Mouse (Mus musculus): Measurements from ENCODE around the gene Rad51b. TPM values are rescaled to one million over a fixed set of nuclear protein-coding genes. Genes with fewer than 3 reads are reported as not detected.

Gene Rad51b
- polyA plus RNA-seq, 1 experiment from 2014 or later, result 6.3 TPM

- DNase-seq (ENCODE audit: low spot score), result no peak
- Histone ChIP-seq H3K4me1 (ENCODE audit: control insufficient read depth, insufficient read depth, low read length) (no peaks in the 10 kb centered on the region), H3K4me3 (ENCODE audit: low read depth, low read length) (no peak overlapping the region), H3K4me2 (ENCODE audit: low read depth, severe bottlenecking) (no peak overlapping the region), H3K9ac (ENCODE audit: low read length) (no peak overlapping the region), H3K9me3 (ENCODE audit: control insufficient read depth, low read length) (no peaks in the 10 kb centered on the region), H3K36me3 (ENCODE audit: control insufficient read depth, insufficient read depth, low read length) (no peaks in the 10 kb centered on the region), H3K27ac (replicated peaks; ENCODE audit: low read depth, low read length) (no peak overlapping the region), H3K27me3 (ENCODE audit: control insufficient read depth, insufficient read depth, low read length) (no peaks in the 10 kb centered on the region)
- 77% methylated on average over 8 of the region's 8 CpGs for WGBS
- no peak for ATAC-seq (ENCODE audit: insufficient number of reproducible peaks, low FRiP score, low TSS enrichment, low read depth)
Observed at GRCm38 (mm10) chr12:79412894-79413507, 115.9 kb downstream of the Rad51b start.

GRCm38 (mm10) chr12:79417360-79417759 is 120.3 kb downstream of the Rad51b start:
- Histone ChIP-seq H3K9ac (ENCODE audit: low read length) (no peak overlapping the region), H3K4me1 (ENCODE audit: control insufficient read depth, insufficient read depth, low read length) (no peaks in the 10 kb centered on the region), H3K4me2 (ENCODE audit: low read depth, severe bottlenecking) (no peak overlapping the region), H3K9me3 (ENCODE audit: control insufficient read depth, low read length) (no peaks in the 10 kb centered on the region), H3K4me3 (ENCODE audit: low read depth, low read length) (no peak overlapping the region), H3K36me3 (ENCODE audit: control insufficient read depth, insufficient read depth, low read length) (no peaks in the 10 kb centered on the region), H3K27ac (replicated peaks; ENCODE audit: low read depth, low read length) (no peak overlapping the region), H3K27me3 (ENCODE audit: control insufficient read depth, insufficient read depth, low read length) (no peaks in the 10 kb centered on the region)
- DNase-seq (ENCODE audit: low spot score) (no peak), ATAC-seq (ENCODE audit: insufficient number of reproducible peaks, low FRiP score, low TSS enrichment, low read depth) (no peak)
- WGBS, result 82% methylated on average over 6 of the region's 6 CpGs

GRCm38 (mm10) chr12:79420605-79421004 is 123.5 kb downstream of the Rad51b start:
- Histone ChIP-seq H3K27ac (replicated peaks; ENCODE audit: low read depth, low read length) (no peak overlapping the region), H3K4me1 (ENCODE audit: control insufficient read depth, insufficient read depth, low read length) (no peaks in the 10 kb centered on the region), H3K27me3 (ENCODE audit: control insufficient read depth, insufficient read depth, low read length) (no peaks in the 10 kb centered on the region), H3K9me3 (ENCODE audit: control insufficient read depth, low read length) (no peaks in the 10 kb centered on the region), H3K4me2 (ENCODE audit: low read depth, severe bottlenecking) (no peak overlapping the region), H3K4me3 (ENCODE audit: low read depth, low read length) (no peak overlapping the region), H3K36me3 (ENCODE audit: control insufficient read depth, insufficient read depth, low read length) (no peaks in the 10 kb centered on the region), H3K9ac (ENCODE audit: low read length) (no peak overlapping the region)
- WGBS, result 20% methylated on average over 6 of the region's 6 CpGs
- ATAC-seq (ENCODE audit: insufficient number of reproducible peaks, low FRiP score, low TSS enrichment, low read depth), result no peak
- no peak for DNase-seq (ENCODE audit: low spot score)

GRCm38 (mm10) chr12:79429507-79430291 is 132.6 kb downstream of the Rad51b start:
- Histone ChIP-seq H3K4me3 (ENCODE audit: low read depth, low read length) (no peak overlapping the region), H3K9ac (ENCODE audit: low read length) (no peak overlapping the region), H3K4me2 (ENCODE audit: low read depth, severe bottlenecking) (no peak overlapping the region), H3K27ac (replicated peaks; ENCODE audit: low read depth, low read length) (no peak overlapping the region; the same call in 1 of the 2 replicates), H3K27me3 (ENCODE audit: control insufficient read depth, insufficient read depth, low read length) (no peaks in the 10 kb centered on the region), H3K4me1 (ENCODE audit: control insufficient read depth, insufficient read depth, low read length) (peaks cover 7% of the 10 kb centered on the region; the same call in 1 of the 2 replicates), H3K9me3 (ENCODE audit: control insufficient read depth, low read length) (no peaks in the 10 kb centered on the region), H3K36me3 (ENCODE audit: control insufficient read depth, insufficient read depth, low read length) (no peaks in the 10 kb centered on the region)
- no peak for DNase-seq (ENCODE audit: low spot score)
- ATAC-seq (ENCODE audit: insufficient number of reproducible peaks, low FRiP score, low TSS enrichment, low read depth), result no peak
- WGBS, result 49% methylated on average over 7 of the region's 7 CpGs

GRCm38 (mm10) chr12:79431138-79431537 is 134.1 kb downstream of the Rad51b start:
- Histone ChIP-seq H3K36me3 (ENCODE audit: control insufficient read depth, insufficient read depth, low read length) (no peaks in the 10 kb centered on the region), H3K9me3 (ENCODE audit: control insufficient read depth, low read length) (no peaks in the 10 kb centered on the region), H3K4me1 (ENCODE audit: control insufficient read depth, insufficient read depth, low read length) (peaks cover 7% of the 10 kb centered on the region; the same call in 1 of the 2 replicates), H3K4me3 (ENCODE audit: low read depth, low read length) (no peak overlapping the region), H3K27ac (replicated peaks; ENCODE audit: low read depth, low read length) (no peak overlapping the region), H3K27me3 (ENCODE audit: control insufficient read depth, insufficient read depth, low read length) (no peaks in the 10 kb centered on the region), H3K4me2 (ENCODE audit: low read depth, severe bottlenecking) (no peak overlapping the region), H3K9ac (ENCODE audit: low read length) (no peak overlapping the region)
- DNase-seq (ENCODE audit: low spot score), result no peak
- ATAC-seq (ENCODE audit: insufficient number of reproducible peaks, low FRiP score, low TSS enrichment, low read depth), result no peak
- WGBS, result 27% methylated on average over 4 of the region's 4 CpGs

GRCm38 (mm10) chr12:79433724-79434442 is 136.8 kb downstream of the Rad51b start:
- Histone ChIP-seq H3K27ac (replicated peaks; ENCODE audit: low read depth, low read length) (no peak overlapping the region), H3K4me3 (ENCODE audit: low read depth, low read length) (no peak overlapping the region), H3K4me1 (ENCODE audit: control insufficient read depth, insufficient read depth, low read length) (peaks cover 7% of the 10 kb centered on the region; the same call in 1 of the 2 replicates), H3K9me3 (ENCODE audit: control insufficient read depth, low read length) (no peaks in the 10 kb centered on the region), H3K4me2 (ENCODE audit: low read depth, severe bottlenecking) (no peak overlapping the region), H3K36me3 (ENCODE audit: control insufficient read depth, insufficient read depth, low read length) (no peaks in the 10 kb centered on the region), H3K9ac (ENCODE audit: low read length) (no peak overlapping the region), H3K27me3 (ENCODE audit: control insufficient read depth, insufficient read depth, low read length) (no peaks in the 10 kb centered on the region)
- 72% methylated on average over 7 of the region's 7 CpGs for WGBS
- DNase-seq (ENCODE audit: low spot score) (no peak), ATAC-seq (ENCODE audit: insufficient number of reproducible peaks, low FRiP score, low TSS enrichment, low read depth) (no peak)

GRCm38 (mm10) chr12:79435474-79435873 is 138.4 kb downstream of the Rad51b start:
- H3K9me3 ChIP-seq (ENCODE audit: control insufficient read depth, low read length), result no peaks in the 10 kb centered on the region
- H3K4me2 ChIP-seq (ENCODE audit: low read depth, severe bottlenecking), result no peak overlapping the region
- H3K4me1 ChIP-seq (ENCODE audit: control insufficient read depth, insufficient read depth, low read length), result peaks cover 3% of the 10 kb centered on the region; the same call in 1 of the 2 replicates
- no peak overlapping the region for H3K27ac ChIP-seq (replicated peaks; ENCODE audit: low read depth, low read length)
- DNase-seq (ENCODE audit: low spot score) (no peak), ATAC-seq (ENCODE audit: insufficient number of reproducible peaks, low FRiP score, low TSS enrichment, low read depth) (no peak)
- no peaks in the 10 kb centered on the region for H3K27me3 ChIP-seq (ENCODE audit: control insufficient read depth, insufficient read depth, low read length)
- H3K36me3 ChIP-seq (ENCODE audit: control insufficient read depth, insufficient read depth, low read length), result no peaks in the 10 kb centered on the region
- H3K4me3 ChIP-seq (ENCODE audit: low read depth, low read length), result no peak overlapping the region
- WGBS, result 82% methylated on average over 3 of the region's 3 CpGs
- no peak overlapping the region for H3K9ac ChIP-seq (ENCODE audit: low read length)

- H3K36me3 ChIP-seq (ENCODE audit: control insufficient read depth, insufficient read depth, low read length), result no peaks in the 10 kb centered on the region
- ATAC-seq (ENCODE audit: insufficient number of reproducible peaks, low FRiP score, low TSS enrichment, low read depth) (no peak), DNase-seq (ENCODE audit: low spot score) (no peak)
- H3K27me3 ChIP-seq (ENCODE audit: control insufficient read depth, insufficient read depth, low read length), result no peaks in the 10 kb centered on the region
- WGBS, result 85% methylated on average over 8 of the region's 8 CpGs
- H3K4me1 ChIP-seq (ENCODE audit: control insufficient read depth, insufficient read depth, low read length), result peaks cover 1% of the 10 kb centered on the region; the same call in 1 of the 2 replicates
- no peaks in the 10 kb centered on the region for H3K9me3 ChIP-seq (ENCODE audit: control insufficient read depth, low read length)
- no peak overlapping the region for H3K4me3 ChIP-seq (ENCODE audit: low read depth, low read length)
- no peak overlapping the region for H3K4me2 ChIP-seq (ENCODE audit: low read depth, severe bottlenecking)
- H3K27ac ChIP-seq (replicated peaks; ENCODE audit: low read depth, low read length), result no peak overlapping the region
- H3K9ac ChIP-seq (ENCODE audit: low read length), result no peak overlapping the region
Observed at GRCm38 (mm10) chr12:79436035-79436434, 139.0 kb downstream of the Rad51b start.
